Mouse (Mus musculus): ENCODE results near the gene Enpep. TPM values are rescaled to one million over a fixed set of nuclear protein-coding genes. Genes with fewer than 3 reads are reported as not detected.

Enpep gene
- polyA plus RNA-seq (2012) = not detected in 2 replicates

DNA sequence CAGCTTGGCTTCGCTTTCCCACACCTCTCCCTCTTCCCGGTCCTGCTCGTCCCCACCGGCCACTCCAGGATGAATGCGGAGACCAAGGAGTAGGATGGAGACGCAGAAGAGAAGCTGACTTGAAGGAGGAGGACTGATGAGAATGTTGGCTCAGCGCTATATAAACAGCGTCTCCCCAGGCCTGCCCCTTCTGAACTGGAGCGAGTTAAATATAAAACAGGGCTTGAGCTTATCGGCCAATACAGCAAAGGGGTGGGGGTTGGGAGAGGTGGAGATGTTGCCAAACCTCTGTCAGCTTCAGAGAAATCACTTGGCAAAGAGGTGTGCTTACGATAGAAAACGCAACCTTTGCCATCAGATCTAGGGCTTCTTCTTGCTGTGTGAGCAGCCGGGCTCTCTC lies at the start of gene Enpep:
Enpep (minus strand) TSS at position 135 of the 400 bp plus-strand sequence.
- H3K4me1 ChIP-seq (ENCODE audit: control insufficient read depth) = no peaks in the 10 kb centered on the region
- no peaks in the 10 kb centered on the region for H3K9me3 ChIP-seq (ENCODE audit: control insufficient read depth, low read length)
- H3K4me3 ChIP-seq (replicated peaks) = peak within 1 kb of the TSS; percentile 41
- no peaks in the 10 kb centered on the region for H3K36me3 ChIP-seq (ENCODE audit: control insufficient read depth)
- no peaks in the 10 kb centered on the region for H3K27me3 ChIP-seq (ENCODE audit: control insufficient read depth)
- TF ChIP-seq GATA1 (IDR thresholded peaks at IDR 0.05; ENCODE audit: low read length) (no peak), TAL1 (IDR thresholded peaks at IDR 0.05; ENCODE audit: low read length) (no peak)

DNA sequence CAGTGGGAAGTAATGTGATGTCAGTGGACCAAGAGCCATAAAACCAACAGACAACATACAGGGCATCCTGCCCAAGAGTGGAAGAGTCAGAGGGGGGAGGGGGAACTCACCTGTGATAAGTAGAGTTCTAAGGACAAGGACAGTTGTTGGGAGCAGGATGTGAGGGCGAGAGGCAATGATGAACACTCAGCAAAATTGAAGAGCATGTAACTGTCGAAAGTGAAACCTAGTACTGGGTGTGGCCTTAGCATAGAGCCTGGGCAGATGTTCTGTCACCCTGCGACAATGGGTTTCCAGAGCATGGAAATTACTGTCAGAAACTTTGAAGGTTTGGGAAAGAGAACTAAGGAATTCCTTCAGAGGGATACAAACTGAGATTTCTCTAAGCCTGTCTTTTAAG lies 46.6 kb upstream of the Enpep start:
- Histone ChIP-seq H3K36me3 (ENCODE audit: control insufficient read depth) (no peaks in the 10 kb centered on the region), H3K4me3 (replicated peaks) (no peak overlapping the region), H3K27me3 (ENCODE audit: control insufficient read depth) (no peaks in the 10 kb centered on the region), H3K9me3 (ENCODE audit: control insufficient read depth, low read length) (0 out of 2 replicates have a peak, but pooled peaks cover 2% of the 10 kb centered on the region), H3K4me1 (ENCODE audit: control insufficient read depth) (no peaks in the 10 kb centered on the region)
- no peak for TF ChIP-seq TAL1 (IDR thresholded peaks at IDR 0.05; ENCODE audit: low read length)

DNA sequence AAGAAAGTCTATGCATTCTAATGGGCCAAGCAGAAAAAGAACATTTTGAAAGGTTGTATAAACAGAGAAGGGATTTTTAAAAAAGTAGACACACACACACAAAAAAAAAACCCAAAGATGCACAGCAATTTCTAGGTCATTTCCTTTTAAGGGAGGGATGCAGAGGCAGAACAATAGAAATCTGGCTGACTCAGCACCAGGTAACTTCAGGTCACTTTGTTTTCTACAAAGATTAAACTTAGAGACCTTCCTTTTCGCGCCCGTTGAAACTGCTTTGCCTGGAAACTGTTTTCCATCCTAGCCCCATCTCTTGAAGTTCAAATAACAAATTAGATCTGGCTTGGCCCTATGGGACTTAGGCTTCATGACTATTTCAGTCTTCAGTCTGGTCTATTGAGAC lies 42.6 kb upstream of the Enpep start:
- Histone ChIP-seq H3K27me3 (ENCODE audit: control insufficient read depth) (no peaks in the 10 kb centered on the region), H3K9me3 (ENCODE audit: control insufficient read depth, low read length) (no peaks in the 10 kb centered on the region), H3K4me1 (ENCODE audit: control insufficient read depth) (no peaks in the 10 kb centered on the region), H3K36me3 (ENCODE audit: control insufficient read depth) (no peaks in the 10 kb centered on the region), H3K4me3 (replicated peaks) (no peak overlapping the region)
- TF ChIP-seq GATA1 (IDR thresholded peaks at IDR 0.05; ENCODE audit: low read length) (no peak), TAL1 (IDR thresholded peaks at IDR 0.05; ENCODE audit: low read length) (no peak)

DNA sequence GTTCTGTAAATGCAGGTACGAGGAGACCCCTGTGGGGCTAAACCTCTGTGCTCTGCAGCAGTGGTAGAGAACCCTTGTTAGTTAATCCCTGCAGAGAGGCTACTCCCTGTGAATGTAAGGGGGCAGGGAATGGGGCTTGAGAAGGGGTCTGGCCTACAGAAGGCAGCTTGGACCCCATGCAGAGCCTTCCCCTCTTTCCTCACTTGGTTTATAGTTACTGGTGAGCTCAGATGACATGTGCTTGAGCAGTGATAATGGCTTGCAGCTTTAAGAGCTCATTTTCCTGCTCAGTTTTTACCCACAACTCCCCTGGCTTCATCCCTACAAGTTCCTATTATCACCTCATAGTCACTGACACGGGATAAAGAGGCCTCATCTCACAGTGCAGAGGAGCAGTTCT lies 40.6 kb upstream of the Enpep start:
- H3K36me3 ChIP-seq (ENCODE audit: control insufficient read depth) = no peaks in the 10 kb centered on the region
- H3K9me3 ChIP-seq (ENCODE audit: control insufficient read depth, low read length) = peaks cover 9% of the 10 kb centered on the region
- no peaks in the 10 kb centered on the region for H3K4me1 ChIP-seq (ENCODE audit: control insufficient read depth)
- no peaks in the 10 kb centered on the region for H3K27me3 ChIP-seq (ENCODE audit: control insufficient read depth)
- TF ChIP-seq TAL1 (IDR thresholded peaks at IDR 0.05; ENCODE audit: low read length) = no peak
- H3K4me3 ChIP-seq (replicated peaks) = no peak overlapping the region

DNA sequence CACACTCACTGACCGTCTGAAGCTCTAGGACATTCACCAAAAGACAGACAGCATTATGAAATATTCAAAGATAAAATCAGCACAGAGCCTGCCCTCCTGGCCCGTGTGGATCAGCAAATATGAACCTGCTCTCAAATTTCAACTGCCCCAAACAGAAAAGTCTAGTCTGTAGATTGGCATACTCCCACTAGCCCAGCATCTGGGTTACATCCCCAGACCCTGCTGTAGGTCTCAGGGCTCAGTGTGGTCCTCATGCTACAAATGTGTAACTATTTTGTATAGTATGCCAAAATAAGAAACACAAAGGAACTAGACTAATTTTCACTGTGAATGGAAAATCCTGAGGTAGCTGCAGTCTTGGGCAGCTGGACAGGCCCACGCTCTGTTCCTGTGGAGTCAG lies 37.0 kb upstream of the Enpep start:
- no peak overlapping the region for H3K4me3 ChIP-seq (replicated peaks)
- TF ChIP-seq TAL1 (IDR thresholded peaks at IDR 0.05; ENCODE audit: low read length) (no peak), GATA1 (IDR thresholded peaks at IDR 0.05; ENCODE audit: low read length) (no peak)
- H3K4me1 ChIP-seq (ENCODE audit: control insufficient read depth) = no peaks in the 10 kb centered on the region
- peaks cover 15% of the 10 kb centered on the region for H3K9me3 ChIP-seq (ENCODE audit: control insufficient read depth, low read length)
- no peaks in the 10 kb centered on the region for H3K27me3 ChIP-seq (ENCODE audit: control insufficient read depth)
- H3K36me3 ChIP-seq (ENCODE audit: control insufficient read depth) = no peaks in the 10 kb centered on the region

DNA sequence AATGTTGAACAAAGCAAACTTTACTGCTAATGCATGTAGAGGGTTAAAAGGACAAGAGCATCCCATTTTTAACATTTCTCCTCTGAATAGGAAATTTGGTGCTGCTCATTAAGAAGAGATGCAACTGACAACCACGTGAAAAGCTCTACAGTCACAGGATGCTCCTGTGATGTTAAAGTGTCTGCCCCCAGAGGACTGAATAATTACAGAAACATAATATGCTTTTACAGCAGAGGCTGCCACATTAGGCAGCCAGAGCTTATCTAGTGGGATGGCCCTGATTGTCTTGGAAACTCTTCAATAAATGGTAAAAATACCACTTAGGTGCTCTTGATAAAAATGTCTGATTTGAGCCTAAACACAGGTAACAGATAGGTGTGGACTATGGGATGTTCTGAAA lies 33.4 kb upstream of the Enpep start:
- Histone ChIP-seq H3K4me3 (replicated peaks) (no peak overlapping the region), H3K36me3 (ENCODE audit: control insufficient read depth) (no peaks in the 10 kb centered on the region), H3K27me3 (ENCODE audit: control insufficient read depth) (no peaks in the 10 kb centered on the region), H3K4me1 (ENCODE audit: control insufficient read depth) (no peaks in the 10 kb centered on the region), H3K9me3 (ENCODE audit: control insufficient read depth, low read length) (peaks cover 15% of the 10 kb centered on the region)
- TF ChIP-seq GATA1 (IDR thresholded peaks at IDR 0.05; ENCODE audit: low read length) (no peak), TAL1 (IDR thresholded peaks at IDR 0.05; ENCODE audit: low read length) (no peak)

DNA sequence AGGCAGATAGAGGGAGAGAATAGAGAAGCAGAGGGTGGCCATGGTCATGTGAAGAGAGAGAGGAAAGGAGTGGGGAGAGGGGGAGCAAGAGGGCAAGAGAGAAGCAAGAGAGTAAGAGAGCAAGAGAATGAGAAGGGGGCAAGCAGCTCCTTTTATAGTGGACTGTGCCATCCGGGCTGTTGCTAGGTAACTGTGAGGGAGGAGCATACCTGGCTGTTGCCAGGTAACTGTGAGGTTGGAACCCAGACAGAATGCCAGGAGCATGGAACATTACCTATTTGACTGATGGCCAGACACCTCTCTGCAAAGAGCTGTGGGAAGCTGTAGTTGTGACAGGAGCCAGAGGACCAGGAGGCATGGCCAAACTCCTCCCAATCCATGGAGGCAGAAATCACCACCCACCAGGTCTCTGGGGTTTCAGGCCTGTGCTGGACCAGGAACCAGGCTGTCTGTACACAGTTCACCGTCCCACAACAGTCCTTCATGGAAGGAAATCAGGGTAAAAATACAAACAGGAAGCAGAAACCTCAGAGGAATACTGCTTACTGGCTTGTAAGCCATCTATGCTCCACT lies 32.4 kb upstream of the Enpep start:
- no peak for TF ChIP-seq GATA1 (IDR thresholded peaks at IDR 0.05; ENCODE audit: low read length)
- TF ChIP-seq TAL1 (IDR thresholded peaks at IDR 0.05; ENCODE audit: low read length) = no peak
- H3K9me3 ChIP-seq (ENCODE audit: control insufficient read depth, low read length) = peaks cover 15% of the 10 kb centered on the region
- H3K4me1 ChIP-seq (ENCODE audit: control insufficient read depth) = no peaks in the 10 kb centered on the region
- no peaks in the 10 kb centered on the region for H3K27me3 ChIP-seq (ENCODE audit: control insufficient read depth)
- no peak overlapping the region for H3K4me3 ChIP-seq (replicated peaks)
- H3K36me3 ChIP-seq (ENCODE audit: control insufficient read depth) = no peaks in the 10 kb centered on the region

DNA sequence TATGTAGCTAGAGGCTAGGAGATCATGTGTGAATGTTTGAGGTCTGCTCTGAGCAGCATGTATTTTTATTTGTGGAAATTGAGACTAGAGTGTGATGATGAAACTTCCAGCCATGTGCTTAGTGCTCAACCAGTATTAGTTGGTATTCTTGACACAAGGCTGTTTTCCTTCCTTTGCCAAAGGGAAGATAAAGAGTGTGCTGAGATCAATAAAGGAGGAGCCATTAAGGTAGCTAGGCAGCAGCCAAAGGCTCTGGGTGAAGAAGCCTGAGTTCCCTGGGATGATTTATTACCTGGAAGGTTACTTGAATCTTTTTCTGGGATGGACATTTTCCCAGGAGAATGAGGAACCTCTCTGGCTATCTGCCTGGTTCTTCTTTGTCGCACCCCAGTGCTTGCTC lies 30.9 kb upstream of the Enpep start:
- H3K36me3 ChIP-seq (ENCODE audit: control insufficient read depth) = no peaks in the 10 kb centered on the region
- no peaks in the 10 kb centered on the region for H3K27me3 ChIP-seq (ENCODE audit: control insufficient read depth)
- H3K4me3 ChIP-seq (replicated peaks) = no peak overlapping the region
- H3K4me1 ChIP-seq (ENCODE audit: control insufficient read depth) = no peaks in the 10 kb centered on the region
- no peak for TF ChIP-seq TAL1 (IDR thresholded peaks at IDR 0.05; ENCODE audit: low read length)
- TF ChIP-seq GATA1 (IDR thresholded peaks at IDR 0.05; ENCODE audit: low read length) = no peak
- peaks cover 7% of the 10 kb centered on the region for H3K9me3 ChIP-seq (ENCODE audit: control insufficient read depth, low read length)

DNA sequence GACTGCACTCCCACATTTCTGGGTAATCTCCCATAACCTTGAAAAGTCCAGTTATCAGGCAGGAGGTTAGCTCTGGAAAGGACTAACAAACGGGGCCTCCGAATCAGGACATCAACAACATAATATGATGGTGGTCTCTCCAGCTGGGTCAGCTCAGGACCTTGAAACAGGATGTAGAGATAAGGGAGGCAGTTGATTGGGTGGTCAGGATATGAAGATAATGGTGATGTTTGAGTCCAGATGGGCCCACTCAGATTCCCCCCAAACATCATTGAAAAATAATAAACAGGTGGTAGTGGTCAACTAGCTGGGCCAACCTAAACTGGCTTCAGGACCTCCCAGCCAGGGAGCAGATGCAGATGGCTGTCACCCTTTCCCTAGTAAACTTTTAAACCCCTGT lies 25.6 kb upstream of the Enpep start:
- H3K36me3 ChIP-seq (ENCODE audit: control insufficient read depth) = no peaks in the 10 kb centered on the region
- no peak overlapping the region for H3K4me3 ChIP-seq (replicated peaks)
- TF ChIP-seq GATA1 (IDR thresholded peaks at IDR 0.05; ENCODE audit: low read length) = no peak
- no peak for TF ChIP-seq TAL1 (IDR thresholded peaks at IDR 0.05; ENCODE audit: low read length)
- H3K27me3 ChIP-seq (ENCODE audit: control insufficient read depth) = no peaks in the 10 kb centered on the region
- no peaks in the 10 kb centered on the region for H3K9me3 ChIP-seq (ENCODE audit: control insufficient read depth, low read length)
- no peaks in the 10 kb centered on the region for H3K4me1 ChIP-seq (ENCODE audit: control insufficient read depth)

DNA sequence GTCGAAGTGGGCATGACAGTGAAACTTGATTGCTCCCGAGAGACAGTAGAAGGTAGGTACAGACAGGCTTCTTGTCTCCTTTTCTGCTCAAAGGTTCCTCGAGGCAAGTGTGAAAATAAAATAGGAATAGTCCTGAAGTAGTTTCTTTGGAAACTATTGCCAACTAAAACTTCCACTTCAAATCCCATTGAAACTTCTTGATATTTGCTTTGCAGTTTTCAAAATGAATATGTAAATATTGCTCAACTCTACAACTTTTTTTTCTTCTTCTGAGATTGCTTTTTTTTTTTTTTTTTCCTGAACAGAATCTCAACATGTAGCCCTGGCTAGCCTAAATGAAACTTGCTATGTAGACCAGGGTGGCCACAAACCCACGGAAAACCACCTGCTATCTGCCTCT lies 21.4 kb upstream of the Enpep start:
- H3K4me1 ChIP-seq (ENCODE audit: control insufficient read depth) = no peaks in the 10 kb centered on the region
- no peak overlapping the region for H3K4me3 ChIP-seq (replicated peaks)
- H3K36me3 ChIP-seq (ENCODE audit: control insufficient read depth) = no peaks in the 10 kb centered on the region
- H3K9me3 ChIP-seq (ENCODE audit: control insufficient read depth, low read length) = no peaks in the 10 kb centered on the region
- TF ChIP-seq GATA1 (IDR thresholded peaks at IDR 0.05; ENCODE audit: low read length) (no peak), TAL1 (IDR thresholded peaks at IDR 0.05; ENCODE audit: low read length) (no peak)
- H3K27me3 ChIP-seq (ENCODE audit: control insufficient read depth) = no peaks in the 10 kb centered on the region

All from erythroblast, embryonic 14.5 days (primary cell).